8 mouse cellular contexts compared by ENCODE assay signal in genomic region chr11:90382005-90382611, GRCm38 (mm10). TPM values are rescaled to one million over a fixed set of nuclear protein-coding genes. Genes with fewer than 3 reads are reported as not detected.
A peak's percentile ranks its signal among the peaks of the same experiment; 100 is the strongest.
DNase-seq lines count a peak whose midpoint lies in the region; ATAC-seq and TF ChIP-seq lines count a peak whose summit lies in the region.

No protein-coding gene starts in this region.

- no peak for TF ChIP-seq CTCF in cerebellum, adult 2 months (IDR thresholded peaks at IDR 0.05; ENCODE audit: borderline replicate concordance, insufficient read depth, low read depth, low read length)

- ATAC-seq in lung, embryonic 15.5 days (ENCODE audit: borderline replicate concordance, extremely low read depth, low FRiP score, low TSS enrichment), result peak; percentile 86
- ATAC-seq in stomach, embryonic 14.5 days (ENCODE audit: insufficient number of reproducible peaks, insufficient read depth, low FRiP score, low read depth), result peak; percentile 56; the same call in 1 of the 2 replicates
- no peak for ATAC-seq in megakaryocyte progenitor cell, adult 5-6 weeks (replicated peaks; ENCODE audit: poor library complexity)

- peak; percentile 77 for DNase-seq in MN1 (ENCODE audit: low spot score)
- DNase-seq in cerebellum, adult 2 months, result peak; percentile 88 to 93
- DNase-seq in gastrocnemius, adult 18-20 months (ENCODE audit: low spot score), result peak; percentile 84
- no peak for DNase-seq in hindbrain, embryonic 10.5 days (ENCODE audit: low spot score)
- DNase-seq in layer of hippocampus, adult 8-10 months (ENCODE audit: low spot score in 2 of 2), result peak; percentile 68 to 76

- no peaks in the 10 kb centered on the region for H3K27me3 ChIP-seq in cerebellum, adult 2 months (ENCODE audit: control insufficient read depth, insufficient read depth, low read length)
- peaks cover 43% of the 10 kb centered on the region for H3K27me3 ChIP-seq in hindbrain, embryonic 10.5 days (ENCODE audit: insufficient read depth, poor library complexity, severe bottlenecking)
- peaks cover 2% of the 10 kb centered on the region; the same call in 1 of the 2 replicates for H3K27me3 ChIP-seq in lung, embryonic 15.5 days
- no peaks in the 10 kb centered on the region for H3K27me3 ChIP-seq in stomach, embryonic 14.5 days (ENCODE audit: control insufficient read depth, insufficient read depth, low read length)

- H3K4me1 ChIP-seq in cerebellum, adult 2 months (ENCODE audit: control insufficient read depth, insufficient read depth, low read length), result peaks cover 25% of the 10 kb centered on the region
- H3K4me1 ChIP-seq in hindbrain, embryonic 10.5 days (replicated peaks), result peaks cover 11% of the 10 kb centered on the region
- H3K4me1 ChIP-seq in lung, embryonic 15.5 days, result peaks cover 24% of the 10 kb centered on the region
- peaks cover 9% of the 10 kb centered on the region; the same call in 1 of the 2 replicates for H3K4me1 ChIP-seq in stomach, embryonic 14.5 days (ENCODE audit: control insufficient read depth, insufficient read depth, low read length)

- H3K36me3 ChIP-seq in hindbrain, embryonic 10.5 days, result no peaks in the 10 kb centered on the region
- H3K36me3 ChIP-seq in lung, embryonic 15.5 days, result no peaks in the 10 kb centered on the region
- H3K36me3 ChIP-seq in stomach, embryonic 14.5 days (ENCODE audit: control insufficient read depth, insufficient read depth, low read length), result no peaks in the 10 kb centered on the region

- no peak for TF ChIP-seq POLR2A in cerebellum, adult 2 months (IDR thresholded peaks at IDR 0.05; ENCODE audit: borderline replicate concordance, insufficient read depth, low read length)

- WGBS in cerebellum, adult 2 months, result 3% methylated on average over 6 of the region's 6 CpGs
- WGBS in hindbrain, embryonic 10.5 days, result 36% methylated on average over 6 of the region's 6 CpGs
- 7% methylated on average over 6 of the region's 6 CpGs for WGBS in lung, embryonic 15.5 days
- 15% methylated on average over 6 of the region's 6 CpGs for WGBS in stomach, embryonic 14.5 days

- no peak overlapping the region for H3K9ac ChIP-seq in lung, embryonic 15.5 days
- no peak overlapping the region for H3K9ac ChIP-seq in stomach, embryonic 14.5 days (replicated peaks; ENCODE audit: low read depth, low read length)

- no peaks in the 10 kb centered on the region for H3K9me3 ChIP-seq in hindbrain, embryonic 10.5 days
- H3K9me3 ChIP-seq in lung, embryonic 15.5 days, result no peaks in the 10 kb centered on the region
- no peaks in the 10 kb centered on the region for H3K9me3 ChIP-seq in stomach, embryonic 14.5 days (ENCODE audit: control insufficient read depth, low read depth, low read length)

- H3K27ac ChIP-seq in cerebellum, adult 2 months (ENCODE audit: insufficient read depth, low read length), result no peak overlapping the region
- peak overlapping the region; percentile 64 for H3K27ac ChIP-seq in hindbrain, embryonic 10.5 days
- H3K27ac ChIP-seq in lung, embryonic 15.5 days, result peak overlapping the region; percentile 67
- no peak overlapping the region for H3K27ac ChIP-seq in stomach, embryonic 14.5 days (ENCODE audit: low read length)

- peak overlapping the region; percentile 31 for H3K4me2 ChIP-seq in lung, embryonic 15.5 days
- H3K4me2 ChIP-seq in stomach, embryonic 14.5 days (replicated peaks; ENCODE audit: low read depth, low read length), result 0 out of 2 replicates have a peak overlapping the region, but pooled peaks have one; percentile 1

- H3K4me3 ChIP-seq in cerebellum, adult 2 months (replicated peaks; ENCODE audit: insufficient read depth, low read depth, low read length), result no peak overlapping the region
- H3K4me3 ChIP-seq in hindbrain, embryonic 10.5 days, result no peak overlapping the region
- H3K4me3 ChIP-seq in lung, embryonic 15.5 days, result no peak overlapping the region
- no peak overlapping the region for H3K4me3 ChIP-seq in stomach, embryonic 14.5 days (ENCODE audit: low read depth, low read length)

RNA-seq across cellular contexts. Expression of gene Hlf, which starts 8.6 kb away (rescaled TPM):
- polyA plus RNA-seq in cerebellum, adult 2 months (2012; rRNA removed), result 42.5 and 50.4 TPM in 2 replicates
- 1 to 10 TPM; 6.6 to 8.0 TPM for total RNA-seq in gastrocnemius, adult 18-20 months (2021)
- polyA plus RNA-seq in hindbrain, embryonic 10.5 days (2016; fragmentation: Nextera tagmentation; extraction: Ambion mirVana), result 1.0 and 1.9 TPM in 2 replicates
- 100 to 1,000 TPM in 2 of 4 experiments, 10 to 100 TPM in 2; 87.7 to 108 (median 98.0) TPM for total RNA-seq in layer of hippocampus, adult 8-10 months (2022)
- 4.6 TPM in 2 replicates for polyA plus RNA-seq in lung, embryonic 15.5 days (2015; fragmentation: Nextera tagmentation; extraction: Ambion mirVana)
- 1.2 and 1.7 TPM in 2 replicates for polyA plus RNA-seq in stomach, embryonic 14.5 days (2014; fragmentation: Nextera tagmentation; extraction: Ambion mirVana)
- 17.7 and 20.0 TPM in 2 replicates for total RNA-seq in megakaryocyte progenitor cell, adult 5-6 weeks (2015)
- 2.5 and 13.2 TPM in 2 replicates for total RNA-seq in megakaryocyte progenitor cell, adult 5-6 weeks (2017)

Comparison
In these comparisons a context has a peak if more than half of its experiments do, and no peak if none do; other contexts are left out.
1. H3K27ac ChIP-seq: peak in hindbrain, embryonic 10.5 days (single experiment) and lung, embryonic 15.5 days (single experiment); none in cerebellum, adult 2 months (single experiment) and stomach, embryonic 14.5 days (single experiment).